Mouse (Mus musculus): ENCODE data around the gene Mgat5. TPM values are rescaled to one million over a fixed set of nuclear protein-coding genes. Genes with fewer than 3 reads are reported as not detected.

Gene Mgat5
- polyA plus RNA-seq, 1 experiment from 2014 or later = 0.98 TPM

DNA sequence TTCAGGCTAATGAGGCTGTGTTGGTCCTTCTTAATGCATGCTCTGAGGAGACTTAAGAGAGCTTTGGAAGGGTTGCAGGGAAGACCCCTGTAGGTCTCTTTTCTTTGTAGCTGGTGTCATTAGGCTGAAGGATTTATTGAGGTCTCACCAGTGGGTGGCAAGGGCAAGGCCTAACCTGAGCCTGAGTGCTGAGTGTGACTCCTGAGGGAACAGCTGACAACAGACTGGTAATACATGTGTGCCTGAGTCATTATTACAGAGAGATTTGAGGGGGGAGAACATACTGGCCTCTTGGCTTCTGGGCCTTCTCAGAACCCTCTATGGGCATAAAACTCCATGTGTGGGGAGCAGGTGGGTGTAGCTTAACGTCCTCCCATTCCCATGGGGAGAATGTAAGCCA lies 8.0 kb downstream of the Mgat5 start:
- H3K4me1 ChIP-seq (ENCODE audit: control insufficient read depth, low read depth, low read length) = no peaks in the 10 kb centered on the region; the same call in 1 of the 2 replicates
- no peak for ATAC-seq (ENCODE audit: low read depth)
- no peaks in the 10 kb centered on the region for H3K27me3 ChIP-seq (ENCODE audit: control insufficient read depth, insufficient read depth, low read depth, low read length)
- H3K4me2 ChIP-seq (ENCODE audit: low read depth, low read length) = no peak overlapping the region
- H3K9me3 ChIP-seq (replicated peaks; ENCODE audit: control insufficient read depth, low read length) = no peaks in the 10 kb centered on the region
- H3K4me3 ChIP-seq (ENCODE audit: low read depth, low read length) = no peak overlapping the region
- H3K27ac ChIP-seq (ENCODE audit: low read length) = no peak overlapping the region
- 59% methylated on average over 1 of the region's 1 CpGs for WGBS (ENCODE audit: insufficient replicate concordance)
- no peaks in the 10 kb centered on the region for H3K36me3 ChIP-seq (ENCODE audit: control insufficient read depth, insufficient read depth)
- no peak overlapping the region for H3K9ac ChIP-seq (ENCODE audit: low read depth, low read length)

DNA sequence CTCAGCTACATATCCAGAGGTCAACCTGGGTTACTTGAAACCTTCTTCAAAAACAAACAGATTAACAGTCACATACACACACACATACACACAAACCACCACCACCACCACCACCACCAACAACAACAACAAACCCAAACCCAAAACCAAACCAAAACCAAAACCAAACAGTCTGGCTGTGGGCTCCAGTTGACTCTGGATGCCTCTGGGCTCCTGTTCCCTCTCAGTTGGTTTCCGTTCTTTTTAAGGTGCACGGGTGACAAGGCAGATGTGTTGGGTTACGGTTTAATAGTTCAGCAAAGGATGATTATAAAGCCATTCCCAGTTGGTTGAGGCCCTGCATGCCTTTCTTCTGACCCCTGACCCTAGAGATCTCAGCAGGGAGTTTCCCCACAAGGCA lies 8.6 kb downstream of the Mgat5 start:
- H3K36me3 ChIP-seq (ENCODE audit: control insufficient read depth, insufficient read depth) = no peaks in the 10 kb centered on the region
- no peak overlapping the region for H3K27ac ChIP-seq (ENCODE audit: low read length)
- H3K27me3 ChIP-seq (ENCODE audit: control insufficient read depth, insufficient read depth, low read depth, low read length) = no peaks in the 10 kb centered on the region
- no peak overlapping the region for H3K4me3 ChIP-seq (ENCODE audit: low read depth, low read length)
- no peaks in the 10 kb centered on the region for H3K9me3 ChIP-seq (replicated peaks; ENCODE audit: control insufficient read depth, low read length)
- 70% methylated on average over 3 of the region's 3 CpGs for WGBS (ENCODE audit: insufficient replicate concordance)
- H3K4me1 ChIP-seq (ENCODE audit: control insufficient read depth, low read depth, low read length) = no peaks in the 10 kb centered on the region; the same call in 1 of the 2 replicates
- H3K4me2 ChIP-seq (ENCODE audit: low read depth, low read length) = no peak overlapping the region
- ATAC-seq (ENCODE audit: low read depth) = no peak
- no peak overlapping the region for H3K9ac ChIP-seq (ENCODE audit: low read depth, low read length)

DNA sequence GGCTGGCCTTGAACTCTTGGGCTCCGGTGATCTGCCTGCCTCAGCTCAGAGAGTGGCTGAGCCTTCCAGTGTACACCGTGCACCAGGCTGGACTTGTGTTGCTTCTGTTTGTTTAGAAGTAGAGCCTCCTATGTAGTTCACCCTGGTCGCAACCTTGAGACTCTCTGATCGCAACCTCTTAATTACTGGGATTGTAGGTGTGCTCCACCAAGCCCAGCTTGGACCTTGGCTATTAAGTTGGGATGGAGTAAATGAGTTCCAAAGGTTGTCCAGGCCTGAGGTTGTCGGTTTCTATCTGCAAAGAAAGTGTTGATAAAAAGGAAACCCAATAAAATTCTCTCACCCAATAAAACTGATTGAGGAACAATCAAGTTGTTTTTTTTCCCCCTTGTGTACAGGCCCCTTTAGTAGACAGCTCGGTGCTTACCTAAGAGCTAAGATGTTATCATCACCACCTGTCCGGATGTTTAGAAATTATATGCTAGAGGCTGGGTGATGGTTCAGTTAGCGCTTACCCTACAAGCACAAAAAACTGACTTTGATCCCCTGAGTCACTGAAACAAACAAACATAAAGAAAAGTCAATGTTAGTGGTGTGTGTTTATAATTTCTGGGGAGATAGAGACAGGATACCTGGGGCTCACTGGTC lies 9.9 kb downstream of the Mgat5 start:
- Histone ChIP-seq H3K27me3 (ENCODE audit: control insufficient read depth, insufficient read depth, low read depth, low read length) (no peaks in the 10 kb centered on the region), H3K4me3 (ENCODE audit: low read depth, low read length) (no peak overlapping the region), H3K4me1 (ENCODE audit: control insufficient read depth, low read depth, low read length) (no peaks in the 10 kb centered on the region; the same call in 1 of the 2 replicates), H3K9me3 (replicated peaks; ENCODE audit: control insufficient read depth, low read length) (no peaks in the 10 kb centered on the region), H3K27ac (ENCODE audit: low read length) (no peak overlapping the region), H3K36me3 (ENCODE audit: control insufficient read depth, insufficient read depth) (no peaks in the 10 kb centered on the region), H3K9ac (ENCODE audit: low read depth, low read length) (no peak overlapping the region), H3K4me2 (ENCODE audit: low read depth, low read length) (no peak overlapping the region)
- no peak for ATAC-seq (ENCODE audit: low read depth)
- WGBS (ENCODE audit: insufficient replicate concordance) = 66% methylated on average over 8 of the region's 8 CpGs

DNA sequence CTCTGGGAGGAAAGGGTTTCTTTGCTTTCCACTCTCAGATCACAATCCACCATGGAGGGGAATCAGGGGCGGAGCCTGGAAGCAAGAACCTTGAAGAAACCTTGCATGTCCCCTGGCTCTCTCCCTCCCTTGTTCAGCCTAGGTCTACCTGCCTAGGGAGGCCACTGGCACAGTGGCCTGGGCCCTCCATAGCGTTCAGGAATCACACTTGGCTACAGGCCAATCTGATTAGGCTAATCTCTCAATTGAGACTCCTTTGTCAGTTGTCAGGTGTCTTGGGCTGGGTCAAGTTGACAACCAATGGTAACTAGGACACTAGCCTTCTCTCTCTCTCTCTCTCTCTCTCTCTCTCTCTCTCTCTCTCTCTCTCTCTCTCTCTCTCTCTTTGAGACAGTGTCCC lies 12.2 kb downstream of the Mgat5 start:
- Histone ChIP-seq H3K9ac (ENCODE audit: low read depth, low read length) (no peak overlapping the region), H3K36me3 (ENCODE audit: control insufficient read depth, insufficient read depth) (no peaks in the 10 kb centered on the region), H3K27ac (ENCODE audit: low read length) (no peak overlapping the region), H3K4me2 (ENCODE audit: low read depth, low read length) (no peak overlapping the region), H3K4me3 (ENCODE audit: low read depth, low read length) (no peak overlapping the region), H3K9me3 (replicated peaks; ENCODE audit: control insufficient read depth, low read length) (no peaks in the 10 kb centered on the region), H3K4me1 (ENCODE audit: control insufficient read depth, low read depth, low read length) (no peaks in the 10 kb centered on the region; the same call in 1 of the 2 replicates), H3K27me3 (ENCODE audit: control insufficient read depth, insufficient read depth, low read depth, low read length) (no peaks in the 10 kb centered on the region)
- no peak for ATAC-seq (ENCODE audit: low read depth)
- 39% methylated on average over 2 of the region's 2 CpGs for WGBS (ENCODE audit: insufficient replicate concordance)

DNA sequence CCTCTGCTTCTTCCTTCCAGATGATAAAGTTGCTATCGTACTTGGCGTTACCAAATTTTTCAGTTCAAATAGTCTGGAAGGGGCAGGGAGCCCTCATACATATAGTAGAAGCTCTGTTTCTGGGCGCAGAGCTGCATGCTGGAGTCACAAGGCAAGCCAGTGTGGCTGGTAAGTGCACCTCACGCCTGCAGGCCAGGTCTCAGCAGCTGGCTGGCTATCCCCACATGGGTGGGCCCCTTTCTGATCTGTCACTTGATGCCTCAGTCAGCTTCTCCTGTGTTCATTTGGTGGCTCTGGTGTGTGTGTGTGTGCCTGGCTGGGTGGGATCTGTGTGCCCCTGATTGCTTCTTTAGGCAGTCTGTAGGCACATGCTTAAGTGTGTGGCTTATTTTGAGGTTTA lies 12.8 kb downstream of the Mgat5 start:
- no peak overlapping the region for H3K9ac ChIP-seq (ENCODE audit: low read depth, low read length)
- H3K4me1 ChIP-seq (ENCODE audit: control insufficient read depth, low read depth, low read length) = no peaks in the 10 kb centered on the region; the same call in 1 of the 2 replicates
- H3K36me3 ChIP-seq (ENCODE audit: control insufficient read depth, insufficient read depth) = no peaks in the 10 kb centered on the region
- 64% methylated on average over 4 of the region's 4 CpGs for WGBS (ENCODE audit: insufficient replicate concordance)
- H3K4me3 ChIP-seq (ENCODE audit: low read depth, low read length) = no peak overlapping the region
- no peaks in the 10 kb centered on the region for H3K27me3 ChIP-seq (ENCODE audit: control insufficient read depth, insufficient read depth, low read depth, low read length)
- no peak for ATAC-seq (ENCODE audit: low read depth)
- H3K4me2 ChIP-seq (ENCODE audit: low read depth, low read length) = no peak overlapping the region
- no peaks in the 10 kb centered on the region for H3K9me3 ChIP-seq (replicated peaks; ENCODE audit: control insufficient read depth, low read length)
- no peak overlapping the region for H3K27ac ChIP-seq (ENCODE audit: low read length)

DNA sequence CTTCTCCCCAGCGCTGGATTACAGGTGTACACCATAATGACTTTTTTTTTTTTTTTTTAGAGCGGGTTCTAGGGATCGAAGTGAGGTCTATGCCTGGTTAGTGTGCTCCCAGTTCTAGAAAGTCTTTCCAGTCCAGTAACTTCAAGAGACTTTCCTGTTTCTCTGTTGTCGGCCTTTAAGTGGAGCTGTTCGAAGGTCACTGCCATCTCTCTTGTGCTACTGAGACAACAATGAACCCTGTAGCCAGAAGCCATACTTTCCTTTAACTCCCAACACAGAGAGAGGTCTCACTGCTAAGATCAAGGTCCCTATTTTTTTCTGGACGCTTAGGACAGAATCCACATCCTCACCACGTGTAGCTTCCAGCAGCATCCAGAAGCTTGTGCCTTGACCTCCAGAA lies 13.4 kb downstream of the Mgat5 start:
- H3K9ac ChIP-seq (ENCODE audit: low read depth, low read length) = no peak overlapping the region
- no peak overlapping the region for H3K27ac ChIP-seq (ENCODE audit: low read length)
- ATAC-seq (ENCODE audit: low read depth) = no peak
- H3K4me3 ChIP-seq (ENCODE audit: low read depth, low read length) = no peak overlapping the region
- H3K9me3 ChIP-seq (replicated peaks; ENCODE audit: control insufficient read depth, low read length) = no peaks in the 10 kb centered on the region
- WGBS (ENCODE audit: insufficient replicate concordance) = 65% methylated on average over 7 of the region's 7 CpGs
- no peak overlapping the region for H3K4me2 ChIP-seq (ENCODE audit: low read depth, low read length)
- H3K27me3 ChIP-seq (ENCODE audit: control insufficient read depth, insufficient read depth, low read depth, low read length) = no peaks in the 10 kb centered on the region
- no peaks in the 10 kb centered on the region for H3K36me3 ChIP-seq (ENCODE audit: control insufficient read depth, insufficient read depth)
- H3K4me1 ChIP-seq (ENCODE audit: control insufficient read depth, low read depth, low read length) = no peaks in the 10 kb centered on the region; the same call in 1 of the 2 replicates

DNA sequence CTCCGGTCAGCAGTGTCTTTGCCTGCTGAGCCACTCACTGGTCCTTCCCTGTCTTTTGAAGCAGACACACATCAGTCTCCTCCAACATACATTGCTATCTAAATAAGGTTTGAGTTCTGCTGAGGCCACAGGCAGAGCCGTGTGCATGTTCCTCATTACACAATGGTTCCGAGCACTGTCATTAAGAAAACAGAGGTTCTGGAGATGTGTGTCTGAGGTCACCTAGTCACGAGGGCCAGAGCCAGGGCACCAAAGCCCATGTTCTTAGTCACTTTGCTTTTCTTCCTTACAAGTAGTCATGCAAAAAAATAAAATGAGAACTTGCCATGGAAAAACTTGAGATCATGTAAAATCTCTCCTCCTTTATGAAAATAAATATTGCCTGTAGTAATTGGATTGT lies 14.3 kb downstream of the Mgat5 start:
- ATAC-seq (ENCODE audit: low read depth) = peak; percentile 19; the same call in 1 of the 2 replicates
- Histone ChIP-seq H3K27me3 (ENCODE audit: control insufficient read depth, insufficient read depth, low read depth, low read length) (no peaks in the 10 kb centered on the region), H3K4me1 (ENCODE audit: control insufficient read depth, low read depth, low read length) (no peaks in the 10 kb centered on the region; the same call in 1 of the 2 replicates)

DNA sequence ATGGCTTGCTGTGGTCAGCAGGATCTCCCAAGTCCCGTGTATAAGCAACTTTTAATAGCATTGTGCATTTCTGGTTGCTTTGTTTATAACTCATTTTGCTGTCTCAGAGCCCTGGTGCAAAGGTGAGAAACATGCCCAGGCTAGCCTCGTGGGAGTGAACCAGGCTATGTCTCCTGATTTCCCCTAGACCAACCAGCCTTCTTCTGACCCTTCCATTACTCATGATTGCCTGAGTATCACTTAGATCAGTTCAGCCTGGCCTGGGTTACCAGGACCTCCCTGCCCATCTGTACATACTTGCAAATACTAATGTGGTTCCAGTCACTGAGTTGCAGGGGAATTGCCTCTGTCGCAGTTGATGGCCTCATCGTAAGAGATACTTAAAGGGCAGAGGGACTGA lies 14.8 kb downstream of the Mgat5 start:
- Histone ChIP-seq H3K9ac (ENCODE audit: low read depth, low read length) (no peak overlapping the region), H3K27ac (ENCODE audit: low read length) (no peak overlapping the region), H3K4me3 (ENCODE audit: low read depth, low read length) (no peak overlapping the region), H3K4me2 (ENCODE audit: low read depth, low read length) (no peak overlapping the region), H3K36me3 (ENCODE audit: control insufficient read depth, insufficient read depth) (no peaks in the 10 kb centered on the region), H3K4me1 (ENCODE audit: control insufficient read depth, low read depth, low read length) (no peaks in the 10 kb centered on the region; the same call in 1 of the 2 replicates), H3K9me3 (replicated peaks; ENCODE audit: control insufficient read depth, low read length) (no peaks in the 10 kb centered on the region), H3K27me3 (ENCODE audit: control insufficient read depth, insufficient read depth, low read depth, low read length) (no peaks in the 10 kb centered on the region)
- WGBS (ENCODE audit: insufficient replicate concordance) = 71% methylated on average over 4 of the region's 4 CpGs
- ATAC-seq (ENCODE audit: low read depth) = no peak

More for the DNA sequence above, 14.3 kb downstream of the Mgat5 start:
- Histone ChIP-seq H3K4me2 (ENCODE audit: low read depth, low read length) (no peak overlapping the region), H3K4me3 (ENCODE audit: low read depth, low read length) (no peak overlapping the region), H3K9me3 (replicated peaks; ENCODE audit: control insufficient read depth, low read length) (no peaks in the 10 kb centered on the region), H3K9ac (ENCODE audit: low read depth, low read length) (no peak overlapping the region), H3K36me3 (ENCODE audit: control insufficient read depth, insufficient read depth) (no peaks in the 10 kb centered on the region), H3K27ac (ENCODE audit: low read length) (no peak overlapping the region)
- WGBS (ENCODE audit: insufficient replicate concordance) = 62% methylated on average over 4 of the region's 4 CpGs

DNA sequence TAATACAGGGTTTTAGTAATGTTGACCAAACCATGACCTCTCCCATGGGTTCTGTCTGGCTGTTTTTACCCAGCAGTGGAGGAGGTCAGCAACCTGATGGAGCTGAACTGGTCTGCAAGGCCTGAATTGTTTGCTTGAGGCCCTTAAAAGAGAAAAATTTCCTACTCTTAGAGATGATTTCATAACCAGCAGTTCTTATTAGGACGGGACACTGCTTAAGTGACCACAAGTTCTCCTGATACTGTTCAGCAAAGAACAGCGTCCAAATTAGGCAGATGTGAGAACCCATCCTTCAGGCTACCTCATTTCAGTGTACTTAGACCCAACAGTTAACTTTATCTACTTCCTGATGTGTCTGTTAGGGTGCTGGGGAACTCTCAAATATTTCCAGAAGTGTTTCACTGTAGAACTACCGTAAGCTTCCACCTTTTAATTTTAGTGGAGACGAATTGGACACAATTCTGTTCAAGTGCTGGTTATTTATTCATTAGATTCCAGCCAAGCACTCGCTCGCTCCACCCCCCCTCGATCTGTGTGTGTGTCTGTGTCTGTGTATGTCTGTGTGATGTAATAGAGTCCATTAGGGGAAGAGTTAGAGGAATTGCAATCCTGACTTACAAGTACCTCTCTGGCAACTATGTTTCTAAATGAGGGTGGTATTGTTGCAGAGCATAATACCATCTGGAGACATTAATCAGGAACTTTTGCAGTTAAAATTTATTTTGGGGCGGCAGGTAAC lies 17.4 kb downstream of the Mgat5 start:
- no peak for ATAC-seq (ENCODE audit: low read depth)
- H3K4me1 ChIP-seq (ENCODE audit: control insufficient read depth, low read depth, low read length) = no peaks in the 10 kb centered on the region
- H3K4me2 ChIP-seq (ENCODE audit: low read depth, low read length) = no peak overlapping the region
- no peaks in the 10 kb centered on the region for H3K36me3 ChIP-seq (ENCODE audit: control insufficient read depth, insufficient read depth)
- no peaks in the 10 kb centered on the region for H3K27me3 ChIP-seq (ENCODE audit: control insufficient read depth, insufficient read depth, low read depth, low read length)
- H3K27ac ChIP-seq (ENCODE audit: low read length) = no peak overlapping the region
- no peak overlapping the region for H3K9ac ChIP-seq (ENCODE audit: low read depth, low read length)
- 50% methylated on average over 8 of the region's 8 CpGs for WGBS (ENCODE audit: insufficient replicate concordance)
- H3K4me3 ChIP-seq (ENCODE audit: low read depth, low read length) = no peak overlapping the region
- H3K9me3 ChIP-seq (replicated peaks; ENCODE audit: control insufficient read depth, low read length) = no peaks in the 10 kb centered on the region
